Comparison of ENCODE assay signal across 18 mouse cellular contexts in genomic region chr7:134840066-134840465, GRCm38 (mm10).
"Had no signal": no experiment of that assay in that cellular context is flagged by ENCODE, and none has a peak within 500 bp of the region (broad histone marks: within the 10 kb centered on the region; RNA-seq: fewer than 3 reads in every experiment).

No protein-coding gene starts in this region.

- H3K4me2 ChIP-seq: lung, embryonic 14.5 days; midbrain, embryonic 11.5 days; midbrain, embryonic 13.5 days; midbrain, embryonic 15.5 days; neural tube, embryonic 13.5 days; neural tube, embryonic 15.5 days had no signal

- H3K4me3 ChIP-seq: midbrain, embryonic 13.5 days; midbrain, embryonic 15.5 days; myocyte; neural tube, embryonic 13.5 days; neural tube, embryonic 15.5 days had no signal

- DNase-seq: lung, adult 18-20 months; lung, embryonic 14.5 days; lung, postnatal 10 days; lung, postnatal 4 days; retina, postnatal 1 day; right cerebral cortex, adult 18-20 months; right cerebral cortex, postnatal 25 days; right cerebral cortex, postnatal 4 days; spleen, adult 18-20 months; thymus, adult 18-20 months; thymus, postnatal 14 days; thymus, postnatal 36 days had no signal

- H3K4me1 ChIP-seq: midbrain, embryonic 13.5 days; midbrain, embryonic 15.5 days; neural tube, embryonic 13.5 days; neural tube, embryonic 15.5 days had no signal

- H3K36me3 ChIP-seq: midbrain, embryonic 13.5 days; midbrain, embryonic 15.5 days; neural tube, embryonic 13.5 days; neural tube, embryonic 15.5 days had no signal

- H3K27me3 ChIP-seq: midbrain, embryonic 13.5 days; midbrain, embryonic 15.5 days; neural tube, embryonic 13.5 days; neural tube, embryonic 15.5 days had no signal

- ATAC-seq: midbrain, embryonic 13.5 days; midbrain, embryonic 15.5 days had no signal

- H3K9me3 ChIP-seq: midbrain, embryonic 13.5 days; midbrain, embryonic 15.5 days; neural tube, embryonic 13.5 days; neural tube, embryonic 15.5 days had no signal

- H3K9ac ChIP-seq: lung, embryonic 14.5 days; midbrain, embryonic 13.5 days; midbrain, embryonic 15.5 days; neural tube, embryonic 13.5 days; neural tube, embryonic 15.5 days had no signal

- H3K27ac ChIP-seq: midbrain, embryonic 13.5 days; midbrain, embryonic 15.5 days; neural tube, embryonic 13.5 days; neural tube, embryonic 15.5 days had no signal
